Mouse (Mus musculus) heart, adult 2 months (tissue): ENCODE results near the gene Mmgt2.

Source experiments
- CTCF ChIP-seq: fragments of 200-600 bp; IDR thresholded peaks from 2 replicates; pipeline ENCODE4 v1.8.1; 2022; ENCODE audit warnings: antibody characterized with exemption, mild to moderate bottlenecking, moderate library complexity
- EP300 ChIP-seq: fragments of 200-500 bp; IDR thresholded peaks from 2 replicates; pipeline ENCODE4 v1.6.1; 2011; ENCODE audit warnings: low read depth, low read length, control low read depth; ENCODE audit not compliant: insufficient read depth
- POLR2A ChIP-seq: fragments of 200-500 bp; IDR thresholded peaks from 2 replicates; pipeline ENCODE4 v1.6.1; 2011; ENCODE audit warnings: mild to moderate bottlenecking, low read depth, low read length, control low read depth; ENCODE audit not compliant: insufficient read depth

DNA sequence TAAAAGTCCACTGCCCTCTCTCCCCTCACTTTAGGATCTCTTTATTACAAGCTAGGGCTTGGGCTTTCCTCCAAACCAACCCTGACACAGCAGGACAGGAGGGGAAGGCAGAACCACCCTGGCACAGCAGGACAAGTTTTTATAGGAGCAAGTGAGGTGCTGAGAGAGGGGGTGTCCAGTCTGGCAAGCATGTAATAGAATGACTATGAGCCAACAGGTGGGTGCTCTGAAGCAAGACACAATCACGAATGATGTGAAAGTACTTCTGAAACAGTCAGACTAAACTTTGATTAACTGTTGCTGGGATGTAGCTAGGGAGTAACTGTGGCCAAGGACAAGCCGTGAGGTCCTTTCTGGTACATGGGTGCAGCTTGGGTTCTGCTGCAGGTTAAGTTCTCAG is 57.7 kb downstream of the Mmgt2 start:
- TF ChIP-seq CTCF = no peak
- no peak for TF ChIP-seq EP300
- no peak for TF ChIP-seq POLR2A
